ENCODE assay signal across 8 mouse cellular contexts in the genomic region with DNA sequence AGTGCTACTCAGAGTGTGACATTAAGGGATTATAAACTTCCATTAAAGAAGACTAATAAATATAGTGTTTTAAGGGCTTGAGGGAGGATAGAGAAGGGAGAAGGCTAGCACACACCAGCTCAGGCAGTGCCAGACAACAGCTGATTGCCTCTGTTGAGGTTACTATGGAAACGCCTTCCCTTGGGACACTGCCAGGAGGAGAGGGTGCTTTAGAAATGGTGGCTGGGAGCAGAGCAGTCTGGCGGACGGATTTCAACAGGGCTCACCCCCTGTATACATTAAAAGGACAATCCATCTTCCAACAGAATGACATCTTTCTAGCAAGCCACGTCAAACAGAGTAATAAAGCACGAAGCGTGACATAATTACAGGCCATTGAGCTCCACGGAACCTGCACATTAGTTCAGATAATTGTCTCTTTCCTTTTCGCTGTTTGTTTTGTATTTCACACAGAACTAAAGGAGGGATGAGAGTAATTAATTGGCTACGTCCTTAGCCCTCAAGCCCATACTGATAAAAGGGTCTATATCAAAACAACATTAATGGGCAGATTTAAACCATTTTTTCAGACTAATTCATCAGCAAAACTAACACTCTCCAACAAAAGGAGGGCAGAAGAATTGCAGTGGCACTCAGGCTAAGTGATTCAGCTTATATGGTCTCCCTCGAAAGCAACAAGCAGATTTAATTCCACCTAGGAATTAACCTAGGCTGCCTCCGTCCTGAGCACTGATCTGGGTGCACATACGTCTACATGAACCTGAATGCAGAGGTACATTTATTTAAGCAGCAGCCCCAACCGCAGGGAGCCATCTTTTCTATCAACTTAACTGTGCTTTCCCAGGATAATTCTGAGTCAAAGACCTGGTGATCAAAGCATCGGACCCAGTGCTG.
DNase-seq lines count a peak whose midpoint lies in the region; ATAC-seq and TF ChIP-seq lines count a peak whose summit lies in the region.

No protein-coding gene starts in this region.

- peaks cover 20% of the 10 kb centered on the region for H3K4me1 ChIP-seq in forebrain, embryonic 14.5 days (ENCODE audit: control insufficient read depth, insufficient read depth, low read length)
- H3K4me1 ChIP-seq in kidney, adult 2 months (ENCODE audit: control insufficient read depth, insufficient read depth, low read length) = no peaks in the 10 kb centered on the region; the same call in 1 of the 2 replicates
- peaks cover 8% of the 10 kb centered on the region; the same call in 1 of the 2 replicates for H3K4me1 ChIP-seq in midbrain, postnatal 0 days (ENCODE audit: insufficient read depth, low read length)

- peak overlapping the region; percentile 46 for H3K4me2 ChIP-seq in forebrain, embryonic 14.5 days (ENCODE audit: low read length)
- peak overlapping the region; percentile 23 for H3K4me2 ChIP-seq in midbrain, postnatal 0 days (ENCODE audit: low read depth, low read length, poor library complexity, severe bottlenecking)

- no peaks in the 10 kb centered on the region for H3K27me3 ChIP-seq in Patski
- H3K27me3 ChIP-seq in forebrain, embryonic 14.5 days (replicated peaks; ENCODE audit: control insufficient read depth, insufficient read depth, low read length) = peaks cover 9% of the 10 kb centered on the region
- no peaks in the 10 kb centered on the region for H3K27me3 ChIP-seq in kidney, adult 2 months (replicated peaks; ENCODE audit: control insufficient read depth, insufficient read depth, low read length)
- no peaks in the 10 kb centered on the region for H3K27me3 ChIP-seq in midbrain, postnatal 0 days (ENCODE audit: insufficient read depth, low read length)

- H3K9ac ChIP-seq in forebrain, embryonic 14.5 days (ENCODE audit: low read length) = peak overlapping the region; percentile 17; the same call in 1 of the 2 replicates
- 0 out of 2 replicates have a peak overlapping the region, but pooled peaks have one; percentile 14 for H3K9ac ChIP-seq in midbrain, postnatal 0 days (replicated peaks; ENCODE audit: low read length, poor library complexity, severe bottlenecking)

- in situ Hi-C loops in Patski (cut with MboI; ENCODE audit: low pct_unique_long_range_greater_than_20kb) = no loop called here

- no peak for TF ChIP-seq CTCF in Patski (IDR thresholded peaks at IDR 0.05)
- no peak for TF ChIP-seq CTCF in kidney, adult 2 months (conservative IDR thresholded peaks at IDR 0.05; ENCODE audit: insufficient read depth, insufficient read length, low read depth, low read length)
- TF ChIP-seq CTCF in midbrain, postnatal 0 days (IDR thresholded peaks at IDR 0.05) = no peak

- peak; percentile 54 for ATAC-seq in Patski
- ATAC-seq in forebrain, embryonic 14.5 days = peak; percentile 99
- ATAC-seq in midbrain, postnatal 0 days (ENCODE audit: low FRiP score) = peak; percentile 91

- H3K9me3 ChIP-seq in forebrain, embryonic 14.5 days (replicated peaks; ENCODE audit: control insufficient read depth, low read length) = no peaks in the 10 kb centered on the region
- H3K9me3 ChIP-seq in midbrain, postnatal 0 days (ENCODE audit: low read length) = no peaks in the 10 kb centered on the region

- TF ChIP-seq POLR2A in kidney, adult 2 months (IDR thresholded peaks at IDR 0.05; ENCODE audit: low read depth, low read length) = no peak

- H3K4me3 ChIP-seq in forebrain, embryonic 14.5 days (ENCODE audit: low read depth, low read length) = no peak overlapping the region; the same call in 1 of the 2 replicates
- no peak overlapping the region for H3K4me3 ChIP-seq in kidney, adult 2 months (ENCODE audit: insufficient read depth, low read depth, low read length)
- no peak overlapping the region for H3K4me3 ChIP-seq in midbrain, postnatal 0 days (ENCODE audit: low read depth, low read length)

- 5% methylated on average over 14 of the region's 14 CpGs for WGBS in forebrain, embryonic 14.5 days
- WGBS in kidney, adult 2 months = 38% methylated on average over 14 of the region's 14 CpGs
- WGBS in midbrain, postnatal 0 days = 10% methylated on average over 14 of the region's 14 CpGs

- H3K27ac ChIP-seq in forebrain, embryonic 14.5 days (ENCODE audit: low read depth, low read length) = peak overlapping the region; percentile 93
- no peak overlapping the region for H3K27ac ChIP-seq in kidney, adult 2 months (ENCODE audit: insufficient read depth, low read depth, low read length)
- H3K27ac ChIP-seq in midbrain, postnatal 0 days (ENCODE audit: low read depth, low read length) = peak overlapping the region; percentile 80

- POLR2A ChIA-PET in Patski (lab: Charles Lee) = no interaction called here

- intact Hi-C loops in left cerebral cortex, postnatal 25 days (cut with DNase I) = no loop called here

- no peaks in the 10 kb centered on the region for H3K36me3 ChIP-seq in forebrain, embryonic 14.5 days (ENCODE audit: control insufficient read depth, insufficient read depth, low read length)
- H3K36me3 ChIP-seq in kidney, adult 2 months (ENCODE audit: control insufficient read depth, insufficient read depth, low read length) = no peaks in the 10 kb centered on the region
- H3K36me3 ChIP-seq in midbrain, postnatal 0 days (ENCODE audit: insufficient read depth, low read length) = no peaks in the 10 kb centered on the region

- CTCF ChIA-PET in Patski (lab: Charles Lee) = interaction anchor here (1.3 kb wide), 1 partner anchor 14 kb away, joined by 4 read pairs; no protein-coding TSS in a partner anchor

- DNase-seq in Patski (ENCODE audit: low read depth, low spot score) = peak; percentile 34
- DNase-seq in brain, embryonic 18.5 days (ENCODE audit: low read depth, low spot score) = peak; percentile 89
- DNase-seq in forebrain, embryonic 14.5 days (ENCODE audit: low spot score) = peak; percentile 99
- DNase-seq in kidney, adult 2 months = peak; percentile 71
- peak; percentile 89 to 93 for DNase-seq in left cerebral cortex, postnatal 25 days (ENCODE audit: low spot score in 2 of 2)
- DNase-seq in midbrain, postnatal 0 days (ENCODE audit: low spot score) = peak; percentile 96
- peak; percentile 29 for DNase-seq in yolk sac, embryonic 10.5 days (ENCODE audit: low spot score)
- no peak for DNase-seq in urinary bladder, postnatal 10 days (ENCODE audit: low spot score)
